Mouse (Mus musculus) adrenal gland, postnatal 25 days (tissue): ENCODE measurements around the gene Arhgef16. TPM values are rescaled to one million over a fixed set of nuclear protein-coding genes. Genes with fewer than 3 reads are reported as not detected.

ENCODE experiments used
- DNase-seq: peaks from one replicate; pipeline ENCODE4 v3.0.0; 2021; ENCODE audit warnings: mixed read lengths
- total RNA-seq: library from RNA; stranded (reverse); gene quantifications from 2 replicates; pipeline ENCODE4 v1.2.3, GENCODE M21; 2021

Arhgef16 gene
- total RNA-seq, 1 experiment from 2014 or later, result 0.21 TPM

GRCm38 (mm10) chr4:154293735-154294201, 7.7 kb downstream of the Arhgef16 start:
- DNase-seq, result no peak

- DNase-seq, result no peak
Measured at GRCm38 (mm10) chr4:154283671-154284070, 17.8 kb downstream of the Arhgef16 start.

- DNase-seq, result no peak
Measured at GRCm38 (mm10) chr4:154279481-154279880, 22.0 kb downstream of the Arhgef16 start.

- no peak for DNase-seq
Measured at GRCm38 (mm10) chr4:154273000-154273399, 28.5 kb downstream of the Arhgef16 start.

GRCm38 (mm10) chr4:154269520-154269919, 32.0 kb downstream of the Arhgef16 start:
- no peak for DNase-seq

- DNase-seq, result no peak
Measured at GRCm38 (mm10) chr4:154267511-154267910, 34.0 kb downstream of the Arhgef16 start.

- DNase-seq, result no peak
Measured at GRCm38 (mm10) chr4:154262071-154262470, 39.4 kb downstream of the Arhgef16 start.

GRCm38 (mm10) chr4:154260755-154261154, 40.7 kb downstream of the Arhgef16 start:
- no peak for DNase-seq

GRCm38 (mm10) chr4:154252537-154253255, 48.8 kb downstream of the Arhgef16 start:
- no peak for DNase-seq

- DNase-seq, result no peak
Measured at GRCm38 (mm10) chr4:154249316-154249715, 52.2 kb downstream of the Arhgef16 start.

- DNase-seq, result no peak
Measured at GRCm38 (mm10) chr4:154248092-154248805, 53.2 kb downstream of the Arhgef16 start.

- no peak for DNase-seq
Measured at GRCm38 (mm10) chr4:154247207-154248091, 54.0 kb downstream of the Arhgef16 start.

- DNase-seq, result peak; percentile 72
Measured at GRCm38 (mm10) chr4:154246115-154247040, 55.1 kb downstream of the Arhgef16 start.

GRCm38 (mm10) chr4:154245342-154245741, 56.1 kb downstream of the Arhgef16 start:
- DNase-seq, result peak; percentile 45

GRCm38 (mm10) chr4:154240608-154241007, 60.9 kb downstream of the Arhgef16 start:
- no peak for DNase-seq

- DNase-seq, result no peak
Measured at GRCm38 (mm10) chr4:154239199-154239598, 62.3 kb downstream of the Arhgef16 start.

GRCm38 (mm10) chr4:154237306-154237705, 64.2 kb downstream of the Arhgef16 start:
- DNase-seq, result no peak

- DNase-seq, result no peak
Measured at GRCm38 (mm10) chr4:154236893-154237292, 64.6 kb downstream of the Arhgef16 start.

GRCm38 (mm10) chr4:154236001-154236400, 65.5 kb downstream of the Arhgef16 start:
- DNase-seq, result no peak

- DNase-seq, result no peak
Measured at GRCm38 (mm10) chr4:154232295-154232694, 69.2 kb downstream of the Arhgef16 start.

GRCm38 (mm10) chr4:154231380-154231779, 70.1 kb downstream of the Arhgef16 start:
- no peak for DNase-seq
